Mouse (Mus musculus) stomach, postnatal 0 days (tissue): ENCODE data around the gene Rgs5. TPM values are rescaled to one million over a fixed set of nuclear protein-coding genes. Genes with fewer than 3 reads are reported as not detected.

Source experiments
- ATAC-seq: fragments of 200-750 bp; cut with Nextera tagmentation; 2 replicates; pipeline ENCODE4 v1.8.0; 2017; ENCODE audit not compliant: low FRiP score, low TSS enrichment
- DNase-seq: peaks from one replicate; pipeline ENCODE4 v3.0.0-alpha.2; 2016; ENCODE audit warnings: low spot score
- H3K27ac ChIP-seq: fragments of 300-500 bp; sonication (generic); replicated peaks from 2 replicates; pipeline ENCODE4 v1.5.1; 2014; ENCODE audit warnings: mild to moderate bottlenecking, control low read depth
- H3K27me3 ChIP-seq: fragments of 300-500 bp; sonication (generic); 2 replicates; pipeline ENCODE4 v1.6.1; 2014; ENCODE audit warnings: low read length; ENCODE audit not compliant: control insufficient read depth, insufficient read depth
- H3K36me3 ChIP-seq: fragments of 300-500 bp; sonication (generic); 2 replicates; pipeline ENCODE4 v1.6.1; 2014; ENCODE audit warnings: low read length, mixed read lengths; ENCODE audit not compliant: control insufficient read depth, insufficient read depth
- H3K4me1 ChIP-seq: fragments of 300-500 bp; sonication (generic); replicated peaks from 2 replicates; pipeline ENCODE4 v1.6.1; 2014; ENCODE audit warnings: antibody characterized with exemption; ENCODE audit not compliant: control insufficient read depth, insufficient read depth
- H3K4me2 ChIP-seq: fragments of 300-500 bp; sonication (generic); replicated peaks from 2 replicates; pipeline ENCODE4 v1.6.1; 2014; ENCODE audit warnings: low read depth, mild to moderate bottlenecking, control low read depth, moderate library complexity
- H3K4me3 ChIP-seq: fragments of 300-500 bp; sonication (generic); 2 replicates; pipeline ENCODE4 v1.5.1; 2014; ENCODE audit warnings: low read depth, low read length, control low read depth
- H3K9ac ChIP-seq: fragments of 300-500 bp; sonication (generic); 2 replicates; pipeline ENCODE4 v1.6.1; 2014; ENCODE audit warnings: mild to moderate bottlenecking, low read length, control low read depth, mixed read lengths
- H3K9me3 ChIP-seq: fragments of 300-500 bp; sonication (generic); 2 replicates; pipeline ENCODE4 v1.6.1; 2016; ENCODE audit warnings: low read length; ENCODE audit not compliant: control insufficient read depth
- CTCF ChIP-seq: IDR thresholded peaks from 2 replicates; pipeline ENCODE4 v1.5.1; 2016; ENCODE audit warnings: antibody characterized with exemption, low read depth, mild to moderate bottlenecking, moderate library complexity
- EP300 ChIP-seq: optimal IDR thresholded peaks from 2 replicates; pipeline ENCODE3; 2016; ENCODE audit warnings: antibody characterized with exemption
- WGBS: fragments of 180-500 bp; shearing (Covaris S2); extraction: QIAGEN DNeasy Blood & Tissue Kit; methylation state at CpG from one replicate; pipeline ENCODE4 v1.1.7; 2014; 5-methylcytosine and 5-hydroxymethylcytosine counted together
- polyA plus RNA-seq: library from polyadenylated mRNA; unstranded; fragments of >200 nt; fragmentation: Nextera tagmentation; extraction: Ambion mirVana; gene quantifications from 2 replicates; pipeline ENCODE4 v1.2.1, GENCODE M21; 2015

Gene Rgs5
- polyA plus RNA-seq, 1 experiment from 2014 or later: 12.2 TPM

DNA sequence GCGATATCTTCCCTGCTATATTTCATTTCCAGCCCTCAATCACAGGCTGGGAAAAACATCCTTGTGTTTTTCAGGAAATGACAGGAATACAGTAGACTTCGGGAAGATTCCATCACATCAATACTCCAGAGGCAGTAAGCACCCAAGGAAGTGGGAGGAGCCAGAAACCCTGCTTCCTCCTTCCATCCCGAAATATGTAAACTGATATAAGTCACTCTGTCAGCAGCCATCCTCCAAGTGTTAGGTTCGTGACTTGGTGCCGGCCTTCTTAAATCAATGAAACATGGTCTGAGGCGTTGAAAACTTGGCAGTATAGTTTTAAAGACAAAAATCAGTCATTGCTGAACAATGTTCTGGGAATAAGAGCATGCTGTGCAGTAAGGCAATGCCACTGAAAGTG is 80.8 kb downstream of the Rgs5 start:
- no peak overlapping the region for H3K9ac ChIP-seq
- no peak overlapping the region for H3K27ac ChIP-seq
- no peak overlapping the region for H3K4me3 ChIP-seq
- H3K4me2 ChIP-seq: no peak overlapping the region
- 62% methylated on average over 6 of the region's 6 CpGs for WGBS
- no peaks in the 10 kb centered on the region for H3K27me3 ChIP-seq
- H3K4me1 ChIP-seq: no peaks in the 10 kb centered on the region
- no peaks in the 10 kb centered on the region for H3K36me3 ChIP-seq
- ATAC-seq: no peak
- no peaks in the 10 kb centered on the region for H3K9me3 ChIP-seq
- DNase-seq: no peak
- TF ChIP-seq EP300 (no peak), CTCF (no peak)

DNA sequence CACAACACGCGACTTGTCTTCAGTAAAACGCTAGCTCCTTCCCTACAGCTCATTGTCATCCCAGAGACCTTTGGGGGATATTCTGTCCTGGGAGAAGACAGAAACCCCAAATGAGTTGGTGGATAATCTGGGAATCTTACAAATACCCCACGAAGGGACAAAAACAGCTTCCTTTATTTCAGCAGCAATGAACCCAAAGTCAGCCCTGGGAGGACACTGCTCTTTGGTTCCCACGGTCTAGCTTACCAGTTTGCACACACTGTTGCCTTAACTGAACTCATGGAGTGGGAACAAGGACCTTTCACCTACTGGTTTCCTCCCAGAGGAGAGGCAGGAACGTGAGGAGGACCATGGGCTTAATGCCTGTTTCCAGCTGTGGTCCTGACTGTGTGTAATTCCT is 81.9 kb downstream of the Rgs5 start:
- DNase-seq (no peak), ATAC-seq (no peak)
- TF ChIP-seq EP300: no peak
- no peak for TF ChIP-seq CTCF
- H3K36me3 ChIP-seq: no peaks in the 10 kb centered on the region
- H3K9ac ChIP-seq: no peak overlapping the region
- H3K4me1 ChIP-seq: no peaks in the 10 kb centered on the region
- no peaks in the 10 kb centered on the region for H3K27me3 ChIP-seq
- H3K27ac ChIP-seq: no peak overlapping the region
- H3K4me3 ChIP-seq: no peak overlapping the region
- H3K9me3 ChIP-seq: no peaks in the 10 kb centered on the region
- H3K4me2 ChIP-seq: no peak overlapping the region
- 88% methylated on average over 6 of the region's 6 CpGs for WGBS

- no peak overlapping the region for H3K4me2 ChIP-seq
- no peak overlapping the region for H3K27ac ChIP-seq
- H3K4me3 ChIP-seq: no peak overlapping the region
- WGBS: 80% methylated on average over 5 of the region's 5 CpGs
- no peaks in the 10 kb centered on the region for H3K36me3 ChIP-seq
- no peak overlapping the region for H3K9ac ChIP-seq
- TF ChIP-seq EP300: no peak
- no peak for TF ChIP-seq CTCF
- H3K9me3 ChIP-seq: no peaks in the 10 kb centered on the region
- no peaks in the 10 kb centered on the region for H3K27me3 ChIP-seq
- DNase-seq: no peak
- ATAC-seq: no peak
- H3K4me1 ChIP-seq: no peaks in the 10 kb centered on the region
Observed at GRCm38 (mm10) chr1:169741147-169741546, 85.8 kb downstream of the Rgs5 start.

Other genes starting within 250 kb of the Rgs5 start
- gene Nuf2, start 124.0 kb upstream of the Rgs5 start, polyA plus RNA-seq: 10.7 and 14.0 TPM in 2 replicates
- gene Rgs4, start 92.1 kb downstream of the Rgs5 start, polyA plus RNA-seq: 8.4 TPM in 2 replicates